Mouse (Mus musculus) megakaryocyte-erythroid progenitor cell, adult 5 weeks (primary cell): ENCODE data around the gene Coro2b. TPM values are rescaled to one million over a fixed set of nuclear protein-coding genes. Genes with fewer than 3 reads are reported as not detected.

Experiments used
- polyA plus RNA-seq: library from polyadenylated mRNA; stranded (reverse); fragments of >175 nt; gene quantifications from 2 replicates; pipeline ENCODE4 v1.2.3, GENCODE M21; 2012

The Coro2b gene
- 0.70 and 0.97 TPM in 2 replicates for polyA plus RNA-seq

DNA sequence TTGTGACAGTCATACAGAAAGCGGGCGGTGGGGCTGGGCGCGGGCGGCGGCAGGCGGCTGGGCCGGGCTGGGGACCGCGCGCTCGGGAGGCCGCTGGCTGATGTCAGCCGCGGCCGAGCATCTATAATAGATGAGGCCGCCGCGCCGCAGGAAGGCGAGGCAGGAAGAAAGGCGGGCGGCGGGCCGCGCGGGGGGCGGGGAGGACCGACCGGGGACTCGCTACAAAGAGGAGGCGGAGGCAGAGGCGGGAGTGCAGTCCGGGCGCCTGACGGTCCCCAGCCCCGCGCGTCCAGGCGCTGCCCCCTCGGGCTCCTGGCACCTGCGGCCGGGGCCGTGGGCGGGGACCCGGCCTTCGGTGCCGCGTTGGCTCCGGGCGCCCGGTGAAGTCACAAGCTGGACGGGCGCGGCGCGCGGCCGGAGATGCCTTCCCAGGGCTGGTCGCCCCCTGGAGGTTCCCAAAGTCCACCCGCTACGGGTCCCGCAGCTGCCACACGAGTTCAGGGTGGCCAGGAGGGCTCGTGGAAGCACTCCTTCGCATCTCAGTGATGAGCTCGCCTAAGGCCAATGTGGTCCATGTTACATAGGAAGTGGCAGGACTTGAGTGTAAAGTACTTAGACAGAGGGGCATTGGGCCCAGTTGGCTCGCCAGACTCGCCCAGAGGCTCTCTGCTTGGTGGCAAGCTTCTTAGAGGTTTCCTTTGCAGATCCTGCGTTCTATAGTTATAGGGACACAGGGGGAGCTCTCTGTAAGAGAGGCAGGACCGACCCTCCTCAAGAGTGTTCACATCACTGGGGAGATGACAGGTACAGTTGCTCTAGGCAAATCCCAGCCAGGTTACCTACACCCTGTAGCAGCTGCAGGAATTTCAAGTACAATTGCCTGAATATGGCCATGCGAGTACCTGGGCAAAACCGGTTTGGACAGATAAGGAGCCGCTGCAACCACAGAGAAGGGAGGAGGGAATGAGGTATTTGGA is at the start of gene Coro2b:
TSS of gene Coro2b (minus strand) at position 390 of the 977 bp plus-strand sequence.

Other genes starting within 250 kb of the Coro2b start
- 237 and 509 TPM in 2 replicates for gene Anp32a, start 195.8 kb downstream of the Coro2b start, polyA plus RNA-seq
- gene Itga11, start 140.8 kb upstream of the Coro2b start, polyA plus RNA-seq = not detected in 2 replicates